Mouse (Mus musculus) MN1 (cell line): Measurements from ENCODE around the gene Adamtsl1.

ENCODE experiments used
- DNase-seq: peaks from one replicate; pipeline ENCODE4 v3.0.0-alpha.2; 2016; ENCODE audit warnings: low spot score

The Adamtsl1 gene

DNA sequence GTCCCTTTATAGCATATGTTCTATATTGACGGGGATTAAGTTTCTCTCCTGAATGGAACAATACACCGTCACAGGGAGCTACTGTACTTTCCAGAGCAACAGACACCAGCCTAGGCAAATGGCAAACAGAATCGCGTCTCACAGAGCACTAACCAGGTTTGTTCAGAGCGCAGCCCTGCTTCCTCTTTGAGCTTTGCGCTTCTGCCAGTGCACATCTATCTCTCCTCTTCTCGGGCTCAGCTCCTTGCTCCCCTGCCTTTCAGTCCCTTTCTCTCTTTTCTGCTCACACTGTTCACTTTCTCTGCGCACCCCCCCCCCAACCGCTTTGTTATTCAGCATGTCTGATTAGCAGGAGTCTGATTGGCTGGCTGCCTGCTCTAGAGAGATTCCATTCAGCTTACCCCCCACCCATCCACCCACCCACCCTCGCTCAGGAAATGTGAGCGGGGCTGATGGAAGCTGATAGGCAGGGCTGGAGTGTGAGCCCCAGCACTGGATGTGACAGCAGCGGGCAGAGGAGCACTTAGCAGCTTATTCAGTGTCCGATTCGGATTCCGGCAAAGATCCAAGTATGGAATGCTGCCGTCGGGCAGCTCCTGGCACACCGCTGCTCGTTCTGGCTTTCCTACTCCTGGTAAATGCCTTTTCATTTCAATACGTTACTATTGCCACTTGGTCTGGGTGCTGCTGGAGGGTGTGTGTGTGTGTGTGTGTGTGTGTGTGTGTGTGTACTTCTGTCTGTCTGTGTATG lies 539.7 kb downstream of the Adamtsl1 start:
- DNase-seq, result no peak

DNA sequence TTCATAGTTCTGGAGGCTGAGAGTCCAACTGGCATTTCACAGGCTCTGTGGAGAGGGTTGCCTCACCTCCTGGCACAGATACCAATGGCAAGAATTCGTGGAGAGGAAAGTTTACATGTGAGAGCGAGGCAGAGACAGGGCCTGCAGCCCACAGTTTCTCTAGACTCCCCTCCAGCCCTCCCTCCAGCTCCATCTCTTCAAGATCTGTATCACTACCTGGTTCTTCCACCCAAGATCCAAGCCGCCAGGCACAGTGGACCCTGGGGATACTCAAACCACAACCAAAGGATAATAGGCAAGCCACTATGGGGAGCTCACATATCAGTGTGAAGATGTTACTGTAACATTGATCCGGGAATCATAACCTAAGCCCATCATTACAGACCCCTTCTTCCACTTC lies 546.6 kb downstream of the Adamtsl1 start:
- no peak for DNase-seq

DNA sequence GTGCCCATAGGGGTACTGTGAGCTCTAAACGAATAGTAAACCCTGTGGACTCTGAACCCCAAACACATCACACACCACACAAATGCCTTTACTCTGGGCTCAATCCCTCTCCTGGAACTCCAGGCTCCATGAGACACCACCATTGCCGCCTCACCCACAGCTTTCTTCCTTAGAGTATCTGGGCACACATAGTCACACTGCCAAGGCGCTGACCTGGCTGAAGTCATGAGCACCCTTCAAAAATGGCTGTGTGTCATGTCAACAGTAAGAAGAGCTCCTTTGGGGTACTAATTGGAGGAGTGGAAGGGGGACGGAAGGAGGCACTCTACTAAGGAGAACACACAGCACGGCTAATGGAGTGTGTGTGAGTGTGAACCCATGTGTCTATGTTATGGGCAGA lies 554.4 kb downstream of the Adamtsl1 start:
- DNase-seq, result no peak

DNA sequence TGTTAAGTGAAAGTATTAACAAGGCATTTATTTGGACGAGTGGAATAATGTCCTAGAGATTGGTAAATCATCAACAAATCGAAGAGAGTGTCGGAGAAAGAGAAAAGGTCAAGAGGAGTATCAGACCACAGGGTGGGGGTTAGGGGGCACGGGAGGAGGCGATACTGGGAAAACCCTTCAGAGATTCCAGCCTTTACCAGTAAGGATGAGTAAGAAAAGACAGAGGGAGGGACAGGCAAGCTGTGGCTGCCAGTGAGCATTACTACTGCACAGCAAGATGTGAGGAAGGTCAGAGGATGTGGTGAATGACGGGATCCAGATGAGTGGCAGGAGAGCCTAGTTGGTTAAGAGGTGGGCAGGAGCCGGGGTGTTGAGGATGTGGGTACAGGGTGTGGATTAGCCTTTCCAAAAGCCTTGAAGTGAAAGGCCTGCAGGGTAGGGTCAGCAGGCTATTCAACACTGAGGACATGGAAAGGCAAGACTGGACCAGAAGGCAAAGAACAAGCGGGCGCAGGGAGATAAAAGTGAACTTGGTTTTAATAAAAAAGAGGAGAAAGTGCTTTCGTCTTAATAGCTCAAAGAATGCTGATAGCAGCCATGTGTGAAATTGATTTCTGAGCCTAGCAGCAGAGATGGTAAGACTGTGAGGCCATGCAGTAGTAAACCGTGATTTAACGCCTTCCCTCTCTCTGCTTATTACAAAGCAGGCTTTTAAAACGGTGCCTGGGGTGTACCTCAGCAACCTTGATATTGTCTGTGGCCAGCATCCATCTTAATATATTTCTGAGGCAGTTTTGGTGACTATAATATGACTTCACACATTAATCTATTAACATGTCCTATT lies 555.1 kb downstream of the Adamtsl1 start:
- no peak for DNase-seq

DNA sequence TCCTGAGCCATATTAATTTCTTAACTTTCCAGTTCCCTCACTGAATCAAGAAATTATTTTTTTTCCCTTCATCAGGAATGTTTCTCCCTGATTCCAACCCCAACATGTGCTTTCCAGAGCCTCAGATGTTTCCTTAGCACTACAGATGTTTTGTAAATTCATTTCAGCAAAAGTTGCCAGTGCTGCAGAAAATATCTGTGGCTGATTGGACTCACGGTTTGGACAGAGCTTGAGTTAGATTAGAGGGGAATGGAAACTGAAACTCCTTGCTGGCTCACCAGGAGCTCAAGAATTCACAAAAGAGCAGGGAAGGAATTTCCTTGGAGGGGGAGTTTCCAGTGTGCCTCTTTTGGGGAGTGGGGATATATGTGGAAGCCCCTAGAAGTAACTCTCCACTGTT lies 560.9 kb downstream of the Adamtsl1 start:
- DNase-seq, result no peak

DNA sequence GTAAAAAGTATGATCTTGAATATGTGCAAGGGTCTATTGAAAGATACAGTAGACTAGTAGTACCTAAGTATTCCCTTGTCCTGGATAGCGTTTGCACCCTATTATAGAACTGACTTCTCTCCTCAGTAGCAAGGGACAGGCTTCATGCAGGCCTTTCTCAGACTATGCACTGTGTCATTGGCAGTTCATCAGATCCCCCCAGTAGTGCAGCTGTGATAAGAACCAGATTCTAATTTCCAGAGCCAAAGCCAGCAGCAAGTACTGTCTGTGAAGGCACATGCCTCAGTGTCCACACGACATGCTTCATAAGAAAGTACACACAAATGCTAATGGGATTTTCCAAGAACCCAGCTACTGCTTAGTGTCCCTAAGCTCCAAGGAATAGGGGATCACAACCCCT lies 563.4 kb downstream of the Adamtsl1 start:
- no peak for DNase-seq

DNA sequence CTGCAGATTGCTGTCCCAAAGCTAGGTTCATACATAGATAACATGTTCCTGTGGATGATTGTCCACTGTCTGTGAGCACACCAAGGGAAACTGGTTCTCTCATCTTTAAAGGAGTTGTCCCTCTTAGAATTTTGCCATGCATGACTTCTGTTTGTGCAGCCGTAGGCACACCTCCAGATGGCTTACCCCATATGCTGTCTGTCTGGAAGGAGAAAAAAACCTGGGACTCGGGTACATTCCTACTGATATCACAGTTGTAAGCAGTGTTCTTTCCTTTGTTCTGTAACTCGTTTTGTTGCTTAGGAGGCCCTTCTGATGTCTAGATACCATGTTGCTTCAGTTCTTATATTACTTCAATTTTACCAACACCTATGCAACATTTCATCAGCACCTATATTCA lies 563.9 kb downstream of the Adamtsl1 start:
- DNase-seq, result no peak

DNA sequence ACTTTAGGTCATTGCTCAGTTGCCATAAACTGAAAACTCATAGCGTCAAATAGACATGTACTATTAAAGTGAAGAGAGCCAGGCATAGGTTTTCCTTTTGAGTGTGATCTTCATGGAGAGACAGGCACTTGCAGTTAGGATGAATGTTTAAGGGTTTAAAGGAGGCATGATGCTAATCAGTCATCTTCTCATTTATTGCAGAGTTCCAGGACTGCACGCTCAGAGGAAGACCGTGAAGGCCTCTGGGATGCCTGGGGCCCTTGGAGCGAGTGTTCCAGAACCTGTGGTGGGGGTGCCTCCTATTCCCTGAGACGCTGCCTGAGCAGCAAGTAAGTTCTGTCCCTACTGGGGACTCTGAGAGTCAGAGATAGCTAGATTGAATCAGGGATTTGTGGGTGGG lies 573.5 kb downstream of the Adamtsl1 start:
- no peak for DNase-seq

DNA sequence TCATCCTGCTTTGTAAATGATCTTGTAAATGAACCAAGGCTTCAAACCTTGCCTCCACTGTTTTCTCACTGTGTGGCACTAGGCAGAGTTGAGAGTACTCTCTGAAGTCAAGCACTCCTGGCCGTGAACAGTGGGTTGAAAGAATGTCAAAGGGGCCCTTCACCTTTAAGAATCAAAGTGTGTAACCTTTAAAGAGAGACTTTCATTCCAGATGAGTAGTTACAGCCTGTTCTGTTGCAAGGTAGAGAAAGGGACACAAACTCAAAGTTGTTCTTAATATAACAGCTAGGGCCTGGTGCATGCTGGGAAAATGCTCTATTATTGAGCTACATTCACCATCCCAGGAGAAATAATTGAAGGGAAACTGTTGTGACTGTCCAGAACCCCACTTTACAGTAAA lies 589.2 kb downstream of the Adamtsl1 start:
- no peak for DNase-seq

DNA sequence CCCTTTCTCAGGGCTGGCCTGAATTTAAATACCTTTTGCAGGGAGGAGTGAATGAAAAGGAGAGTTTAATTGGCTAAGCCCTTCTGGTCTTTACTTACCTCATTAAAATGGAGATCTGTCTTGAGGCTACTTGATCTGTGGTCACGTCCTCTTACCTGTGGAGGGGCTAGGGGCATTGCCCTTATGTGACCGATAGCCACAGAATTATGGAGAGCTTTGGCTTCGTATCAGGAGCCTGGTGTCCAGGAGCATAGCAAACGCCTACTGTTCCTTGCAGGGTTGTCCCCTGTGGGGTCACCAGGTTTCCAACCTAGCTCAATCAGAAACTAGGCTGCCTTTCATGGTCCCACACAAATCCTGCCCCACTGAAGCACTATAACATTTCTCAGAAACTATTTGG lies 594.4 kb downstream of the Adamtsl1 start:
- no peak for DNase-seq

DNA sequence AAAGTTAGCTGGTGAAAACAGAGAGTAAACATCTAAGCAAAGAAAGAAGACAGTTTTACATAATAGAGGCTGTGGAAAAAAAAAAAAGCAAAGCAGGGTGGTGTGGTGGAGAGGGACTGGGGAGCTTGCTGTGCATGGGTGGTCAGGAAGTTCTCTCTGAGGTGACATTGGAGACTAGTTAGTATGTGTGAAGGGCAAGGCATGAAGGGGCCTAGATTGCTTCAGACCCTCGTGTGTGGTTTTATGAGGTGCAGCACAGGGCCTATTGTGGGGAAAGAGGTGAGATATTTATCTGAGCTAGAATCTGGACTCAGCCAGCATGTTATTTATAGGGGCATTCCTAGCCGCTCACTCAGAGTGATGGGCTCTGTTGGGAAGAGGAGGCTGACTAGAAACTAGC lies 605.1 kb downstream of the Adamtsl1 start:
- DNase-seq, result no peak

DNA sequence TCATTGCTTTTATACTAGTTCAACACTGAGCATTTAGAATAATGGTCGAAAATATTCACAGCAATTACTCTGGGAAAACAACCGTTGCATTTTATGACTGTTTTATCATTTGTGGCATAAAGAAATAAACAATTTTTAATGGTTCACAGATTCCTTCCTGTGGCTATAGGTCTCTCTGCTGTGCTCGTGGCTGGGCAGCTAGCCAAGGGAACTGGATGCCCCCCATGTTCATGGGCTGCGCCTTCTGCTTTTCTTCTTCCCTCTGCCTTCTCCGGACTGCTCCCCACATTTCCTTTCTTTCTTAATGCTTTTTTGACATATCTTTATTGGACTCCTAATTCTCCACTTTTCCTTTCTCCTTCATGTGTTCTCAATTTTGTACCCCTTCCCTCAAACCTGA lies 608.5 kb downstream of the Adamtsl1 start:
- DNase-seq, result no peak

DNA sequence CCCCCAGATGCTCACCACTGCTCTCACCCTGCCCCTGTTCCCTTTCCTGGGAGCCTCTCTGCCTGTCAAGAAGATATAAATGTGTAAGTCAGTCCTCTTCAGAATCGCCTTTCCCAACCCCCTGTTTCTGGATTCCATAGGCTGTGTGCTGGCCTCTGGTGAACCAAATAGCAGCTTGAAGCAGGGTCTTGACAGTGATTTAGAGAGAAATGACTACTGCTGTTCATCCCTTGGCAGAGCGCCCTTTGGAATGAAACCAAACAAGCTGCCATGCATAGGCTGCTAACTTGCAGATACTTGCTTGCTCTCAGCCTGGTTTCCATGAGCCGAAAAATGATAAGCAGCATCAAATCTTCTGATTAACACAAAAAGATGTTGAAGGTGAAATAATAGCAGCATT lies 610.4 kb downstream of the Adamtsl1 start:
- no peak for DNase-seq

DNA sequence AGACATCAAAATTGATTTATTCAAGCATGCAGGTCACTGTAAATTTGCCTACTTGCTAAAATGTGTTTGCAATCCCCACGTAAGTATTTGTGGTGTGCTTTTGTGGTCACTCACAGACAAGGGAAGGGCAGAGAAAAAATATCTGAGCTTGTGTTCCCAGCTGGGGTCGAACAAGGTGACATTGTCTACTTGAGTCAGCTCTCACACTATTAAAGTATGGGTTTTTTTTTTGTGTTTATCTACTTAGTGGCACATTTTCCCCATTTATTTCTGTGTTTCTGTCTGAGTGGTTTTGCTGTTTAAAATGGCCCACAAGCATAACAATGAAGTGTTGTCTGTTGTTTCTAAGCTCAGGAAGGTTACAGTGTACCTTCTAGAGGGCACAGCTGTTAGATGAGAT lies 612.7 kb downstream of the Adamtsl1 start:
- no peak for DNase-seq

DNA sequence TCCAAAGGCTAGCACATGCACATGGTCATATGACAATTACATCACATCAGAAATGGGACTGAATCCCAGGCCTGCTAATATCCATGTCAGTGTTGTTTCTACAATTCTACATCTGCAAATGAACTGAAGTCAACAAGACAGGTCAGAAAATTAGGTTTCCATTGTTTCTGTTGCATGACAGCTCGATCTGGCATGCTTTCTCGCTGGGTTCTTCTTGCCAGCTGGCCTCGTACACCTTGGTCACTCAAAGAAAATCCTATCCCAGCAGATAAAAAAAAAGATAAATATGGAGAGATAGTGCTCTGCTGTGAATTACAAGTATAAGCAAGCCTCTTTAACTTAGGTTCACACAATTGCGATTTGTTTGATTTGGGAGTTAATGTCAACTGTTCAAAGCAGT lies 644.6 kb downstream of the Adamtsl1 start:
- DNase-seq, result no peak

DNA sequence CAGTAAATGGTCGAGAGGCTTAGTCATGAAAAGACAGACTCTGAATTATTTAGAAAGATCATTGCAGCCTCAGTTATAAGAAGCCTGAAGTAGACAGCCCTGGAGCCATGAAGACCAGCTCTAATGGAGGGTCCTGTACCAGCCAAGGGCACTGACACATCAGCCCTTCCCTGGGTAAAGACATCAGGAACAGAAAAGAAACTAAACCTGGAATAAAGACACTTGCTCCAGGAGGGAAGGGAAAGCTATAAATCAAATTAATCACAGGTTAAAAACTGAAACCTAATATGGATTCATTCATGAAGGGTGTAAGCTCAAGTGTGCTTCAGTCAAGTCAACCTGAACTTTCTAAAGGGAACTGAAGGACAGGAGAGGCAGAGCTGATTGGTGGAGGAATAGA lies 645.4 kb downstream of the Adamtsl1 start:
- no peak for DNase-seq

DNA sequence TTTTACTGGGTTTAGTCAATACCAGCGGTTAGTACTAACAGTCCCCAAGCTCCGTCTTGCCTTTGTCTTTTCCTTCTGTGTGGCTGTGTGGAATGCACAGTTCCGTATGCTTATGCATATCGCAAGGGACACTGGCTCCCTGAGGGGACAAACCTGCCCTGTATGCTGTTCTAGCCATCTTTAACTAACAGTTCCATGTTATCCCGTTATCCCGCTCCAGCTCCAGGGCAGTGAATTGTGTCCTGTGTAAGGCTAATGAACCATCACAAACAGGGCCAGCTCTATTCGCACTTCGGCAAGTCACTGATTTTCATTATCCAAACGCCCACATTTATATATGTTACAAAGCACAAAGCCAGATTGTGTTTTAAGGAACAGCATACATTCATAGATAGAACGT lies 656.8 kb downstream of the Adamtsl1 start:
- no peak for DNase-seq

DNA sequence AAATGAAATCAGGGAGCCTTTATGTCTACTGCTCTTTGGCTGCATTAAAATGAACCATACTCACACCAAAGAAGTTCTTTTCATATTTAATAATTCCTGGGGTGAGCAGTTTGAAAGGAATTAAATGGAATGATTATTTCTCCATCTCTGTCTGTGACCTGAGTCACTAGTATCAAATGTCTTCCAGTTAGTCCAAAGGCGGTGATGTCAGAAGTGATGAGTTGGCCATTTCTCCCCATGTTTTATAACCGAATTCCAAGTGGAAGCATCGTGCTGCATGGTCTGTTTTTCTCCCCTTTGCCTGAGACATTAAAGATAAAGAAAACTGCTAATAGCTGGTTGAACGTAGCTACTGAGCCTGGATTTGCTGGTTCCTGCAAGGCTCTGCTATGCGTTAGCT lies 657.5 kb downstream of the Adamtsl1 start:
- DNase-seq, result no peak

DNA sequence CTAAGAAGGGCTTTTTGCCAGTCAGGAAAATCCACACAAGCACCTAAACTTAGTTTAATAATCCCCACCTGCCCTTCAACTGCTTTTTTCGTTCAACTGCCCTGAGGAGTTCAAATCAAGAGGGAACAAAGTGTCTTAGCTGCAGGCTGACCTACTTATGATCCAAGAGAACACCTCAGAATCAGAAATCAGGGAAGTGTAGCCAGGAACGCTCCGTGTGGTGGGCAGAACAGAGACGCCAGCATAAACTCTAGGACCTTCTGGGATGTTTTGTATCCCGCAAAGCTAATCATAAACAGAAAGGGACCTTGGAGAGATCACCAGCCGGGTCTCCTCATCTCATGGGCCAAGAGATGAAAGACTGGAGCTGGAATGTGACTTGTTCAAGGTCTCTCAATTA lies 663.5 kb downstream of the Adamtsl1 start:
- no peak for DNase-seq

DNA sequence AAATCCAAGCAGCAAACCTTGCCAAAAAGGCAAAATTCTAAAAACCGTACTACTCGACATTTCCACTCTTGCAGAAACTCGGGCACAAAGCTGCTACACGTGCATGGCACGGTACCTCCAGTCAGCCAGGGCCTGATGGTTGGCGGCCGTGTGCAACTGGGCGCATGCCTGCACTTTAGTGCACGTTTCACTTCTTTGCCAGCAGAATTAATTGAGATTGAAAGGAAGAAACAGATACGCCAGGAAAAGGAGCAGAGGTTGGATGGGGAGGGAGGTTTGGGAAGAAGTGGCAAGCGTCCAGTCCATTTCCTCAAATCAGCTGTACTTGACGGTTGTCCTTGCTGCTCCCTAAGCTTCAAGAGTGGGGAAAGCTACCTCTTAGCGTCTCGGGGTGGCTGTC lies 664.1 kb downstream of the Adamtsl1 start:
- no peak for DNase-seq

DNA sequence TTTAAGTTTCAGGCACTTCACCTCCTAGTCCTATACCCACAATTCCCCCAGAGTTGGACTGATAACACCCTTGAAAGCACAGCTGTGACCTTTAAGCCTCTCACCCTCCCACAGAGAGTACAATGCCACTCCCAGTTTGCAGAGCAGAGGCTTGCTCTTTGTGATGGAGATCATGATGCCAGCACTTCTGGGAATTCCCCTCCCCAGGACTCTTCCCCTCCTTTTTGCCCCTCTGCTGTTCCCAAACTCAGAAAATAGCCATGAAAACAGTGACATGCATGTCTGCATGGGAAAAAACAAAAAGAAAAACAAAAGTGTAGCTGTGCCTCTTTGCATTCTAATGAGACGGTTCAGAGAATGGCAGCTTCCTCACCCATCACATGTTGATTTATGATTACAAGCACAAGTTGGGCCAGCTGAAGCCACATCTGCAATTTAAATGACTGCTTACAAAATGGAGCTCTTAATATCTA lies 669.8 kb downstream of the Adamtsl1 start:
- no peak for DNase-seq

DNA sequence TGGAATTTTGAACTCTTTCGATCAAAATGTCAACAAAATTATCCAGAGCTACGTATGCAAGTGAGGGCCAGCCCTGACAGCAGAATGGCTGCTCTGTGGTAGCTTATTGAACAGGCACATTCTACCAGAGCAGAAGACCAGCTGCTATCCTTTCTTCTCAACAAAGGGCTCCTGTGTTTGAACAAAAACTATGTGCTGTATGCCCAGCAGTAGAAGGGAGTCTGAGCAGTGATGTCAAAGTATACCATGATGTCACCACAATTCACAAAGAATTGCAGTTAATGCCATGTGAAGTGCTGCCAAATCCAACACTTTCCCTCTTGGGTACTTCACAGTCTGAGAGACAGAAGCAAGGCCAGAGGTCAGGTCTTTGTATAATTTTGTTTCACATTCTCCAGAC lies 675.9 kb downstream of the Adamtsl1 start:
- DNase-seq, result no peak

DNA sequence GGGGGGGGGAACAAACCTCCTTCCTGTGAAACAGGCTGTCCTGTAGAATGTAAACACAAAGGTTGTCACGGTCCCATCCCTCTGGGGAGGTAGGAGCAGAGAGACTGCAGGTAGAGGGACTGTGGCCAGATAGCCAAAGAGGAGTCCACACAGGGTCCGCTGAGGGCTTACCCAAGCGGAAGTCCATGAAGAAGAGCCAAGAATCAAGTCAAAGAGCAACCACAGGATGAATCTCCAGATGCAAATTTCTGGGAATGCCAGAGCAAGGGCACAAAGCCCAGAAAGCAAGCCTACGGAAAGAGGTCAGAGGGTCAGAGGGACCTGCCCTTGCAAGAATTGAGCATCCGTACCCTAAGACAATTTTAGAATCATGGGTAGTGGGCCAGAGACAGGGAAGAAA lies 677.2 kb downstream of the Adamtsl1 start:
- no peak for DNase-seq

DNA sequence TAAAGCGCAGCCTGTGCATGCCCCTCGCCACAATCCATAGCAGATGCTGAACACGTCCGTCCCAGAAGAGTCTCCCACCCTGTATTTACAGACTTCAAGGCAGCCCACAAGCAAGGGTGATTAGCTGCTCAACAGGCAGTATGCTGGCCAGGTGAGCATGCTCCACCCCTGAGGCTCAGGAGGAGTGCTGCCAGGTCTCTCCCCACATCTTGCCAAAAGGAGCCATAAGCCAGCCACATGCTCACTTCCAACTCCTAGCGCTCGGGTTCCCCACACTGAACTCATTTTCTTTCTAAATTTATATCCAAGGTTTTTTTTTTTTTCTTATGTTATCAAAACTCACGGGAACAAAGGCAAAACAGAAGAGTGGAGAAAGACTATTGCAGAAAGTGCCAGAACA lies 687.8 kb downstream of the Adamtsl1 start:
- no peak for DNase-seq
